Mouse (Mus musculus) hindbrain, embryonic 16.5 days (tissue): ENCODE results near the gene Ttll3. TPM values are rescaled to one million over a fixed set of nuclear protein-coding genes. Genes with fewer than 3 reads are reported as not detected.

ENCODE experiments used
- ATAC-seq: fragments of 200-750 bp; cut with Nextera tagmentation; 2 replicates; pipeline ENCODE4 v1.8.0; 2017; ENCODE audit warnings: moderate TSS enrichment, moderate library complexity
- H3K27ac ChIP-seq: fragments of 300-500 bp; sonication (generic); 2 replicates; pipeline ENCODE4 v1.5.1; 2014; ENCODE audit warnings: low read depth, mild to moderate bottlenecking, control low read depth, low read length, moderate library complexity
- H3K27me3 ChIP-seq: fragments of 300-500 bp; sonication (generic); replicated peaks from 2 replicates; pipeline ENCODE4 v1.6.1; 2014; ENCODE audit warnings: low read length; ENCODE audit not compliant: control insufficient read depth, insufficient read depth
- H3K36me3 ChIP-seq: fragments of 300-500 bp; sonication (generic); 2 replicates; pipeline ENCODE4 v1.6.1; 2014; ENCODE audit warnings: mild to moderate bottlenecking, low read length, moderate library complexity, mixed read lengths; ENCODE audit not compliant: control insufficient read depth, insufficient read depth
- H3K4me1 ChIP-seq: fragments of 300-500 bp; sonication (generic); 2 replicates; pipeline ENCODE4 v1.6.1; 2014; ENCODE audit warnings: low read depth, low read length; ENCODE audit not compliant: control insufficient read depth, insufficient read depth
- H3K4me2 ChIP-seq: fragments of 300-500 bp; sonication (generic); 2 replicates; pipeline ENCODE4 v1.6.1; 2014; ENCODE audit warnings: mild to moderate bottlenecking, low read length, control low read depth, moderate library complexity
- H3K4me3 ChIP-seq: fragments of 300-500 bp; sonication (generic); 2 replicates; pipeline ENCODE4 v1.5.1; 2014; ENCODE audit warnings: mild to moderate bottlenecking, low read length, control low read depth, moderate library complexity
- H3K9ac ChIP-seq: fragments of 300-500 bp; sonication (generic); 2 replicates; pipeline ENCODE4 v1.6.1; 2014; ENCODE audit warnings: low read depth, mild to moderate bottlenecking, control low read depth, low read length, moderate library complexity
- H3K9me3 ChIP-seq: fragments of 300-500 bp; sonication (generic); 2 replicates; pipeline ENCODE4 v1.6.1; 2014; ENCODE audit warnings: mild to moderate bottlenecking, low read length, moderate library complexity; ENCODE audit not compliant: control insufficient read depth
- WGBS: fragments of 180-500 bp; shearing (Covaris S2); extraction: QIAGEN DNeasy Blood & Tissue Kit; methylation state at CpG from one replicate; pipeline ENCODE4 v1.1.7; 2014; 5-methylcytosine and 5-hydroxymethylcytosine counted together
- polyA plus RNA-seq: library from polyadenylated mRNA; unstranded; fragments of >200 nt; fragmentation: Nextera tagmentation; extraction: Ambion mirVana; gene quantifications from 2 replicates; pipeline ENCODE4 v1.2.1, GENCODE M21; 2015

Gene Ttll3
- polyA plus RNA-seq, 1 experiment from 2014 or later, result 9.2 TPM

DNA sequence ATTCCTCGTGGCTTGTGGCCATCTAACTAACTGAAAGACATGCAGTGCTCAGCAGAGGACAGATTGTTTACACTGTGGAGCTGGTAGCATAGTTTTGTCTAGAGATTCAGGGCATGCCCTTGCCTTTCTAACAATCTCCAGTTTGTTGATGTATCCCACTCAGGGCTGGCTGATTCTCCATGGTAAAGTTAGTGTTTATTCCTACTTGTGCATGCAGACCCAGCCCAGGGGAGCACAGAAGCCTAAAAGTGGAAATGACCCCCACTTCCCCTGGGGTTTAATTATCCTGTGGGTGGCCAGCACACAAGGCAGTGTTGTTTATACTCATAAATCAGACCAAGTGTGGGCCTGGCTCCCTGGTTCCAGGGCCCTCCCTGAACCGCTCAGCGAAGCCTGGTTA is 3.0 kb upstream of the Ttll3 start:
- H3K4me3 ChIP-seq, result no peak overlapping the region
- no peaks in the 10 kb centered on the region for H3K9me3 ChIP-seq
- no peak overlapping the region for H3K4me2 ChIP-seq
- H3K4me1 ChIP-seq, result no peaks in the 10 kb centered on the region
- WGBS, result 79% methylated on average over 3 of the region's 3 CpGs
- ATAC-seq, result peak; percentile 75
- no peaks in the 10 kb centered on the region for H3K27me3 ChIP-seq
- H3K36me3 ChIP-seq, result peaks cover 62% of the 10 kb centered on the region
- no peak overlapping the region for H3K9ac ChIP-seq
- no peak overlapping the region; the same call in 1 of the 2 replicates for H3K27ac ChIP-seq

DNA sequence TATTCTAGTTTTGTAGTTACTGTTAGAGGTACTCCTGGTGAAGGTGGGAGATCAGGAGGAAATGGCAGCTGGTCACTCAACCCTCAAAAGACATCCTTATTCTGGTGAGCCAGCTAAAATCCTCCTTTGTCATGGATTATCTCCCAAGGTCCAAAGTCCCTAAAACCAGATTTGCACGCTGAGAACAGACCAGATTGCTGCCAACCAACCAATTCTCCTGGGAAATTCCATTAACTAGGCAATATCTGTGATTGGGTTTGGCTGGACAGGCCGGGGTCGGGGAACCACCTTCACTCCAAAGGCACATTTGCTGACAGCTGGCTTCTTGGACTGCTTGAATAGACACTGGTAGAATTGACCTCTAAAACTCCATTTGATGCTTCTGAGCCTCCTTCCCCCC is 1.7 kb downstream of the Ttll3 start:
- Histone ChIP-seq H3K27me3 (no peaks in the 10 kb centered on the region), H3K4me2 (no peak overlapping the region), H3K4me1 (peaks cover 7% of the 10 kb centered on the region), H3K36me3 (peaks cover 38% of the 10 kb centered on the region), H3K9me3 (no peaks in the 10 kb centered on the region), H3K9ac (no peak overlapping the region), H3K27ac (no peak overlapping the region), H3K4me3 (no peak overlapping the region)
- WGBS, result 70% methylated on average over 3 of the region's 3 CpGs
- ATAC-seq, result no peak

DNA sequence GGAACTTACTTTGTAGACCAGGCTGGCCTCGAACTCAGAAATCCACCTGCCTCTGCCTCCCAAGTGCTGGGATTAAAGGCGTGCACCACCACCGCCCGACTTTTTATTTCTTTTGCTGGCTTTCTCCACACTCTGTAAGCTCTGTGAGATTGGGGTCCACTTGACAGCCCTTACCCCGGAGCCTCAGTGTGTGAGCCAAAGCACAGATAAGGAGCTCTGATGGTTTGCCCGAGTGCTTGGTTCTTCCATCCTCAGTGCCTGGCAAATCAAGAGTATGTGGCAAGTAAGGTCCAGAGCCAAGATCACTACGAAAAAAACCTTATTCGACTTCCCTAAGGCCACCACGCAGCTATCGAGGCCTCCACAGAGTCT is 2.9 kb downstream of the Ttll3 start:
- Histone ChIP-seq H3K9ac (peak overlapping the region; percentile 73), H3K27ac (peak overlapping the region; percentile 81), H3K4me3 (peak overlapping the region; percentile 49), H3K4me1 (peaks cover 7% of the 10 kb centered on the region), H3K4me2 (peak overlapping the region; percentile 80), H3K27me3 (no peaks in the 10 kb centered on the region), H3K36me3 (peaks cover 32% of the 10 kb centered on the region), H3K9me3 (no peaks in the 10 kb centered on the region)
- WGBS, result 22% methylated on average over 10 of the region's 10 CpGs
- ATAC-seq, result peak; percentile 73; the same call in 1 of the 2 replicates

DNA sequence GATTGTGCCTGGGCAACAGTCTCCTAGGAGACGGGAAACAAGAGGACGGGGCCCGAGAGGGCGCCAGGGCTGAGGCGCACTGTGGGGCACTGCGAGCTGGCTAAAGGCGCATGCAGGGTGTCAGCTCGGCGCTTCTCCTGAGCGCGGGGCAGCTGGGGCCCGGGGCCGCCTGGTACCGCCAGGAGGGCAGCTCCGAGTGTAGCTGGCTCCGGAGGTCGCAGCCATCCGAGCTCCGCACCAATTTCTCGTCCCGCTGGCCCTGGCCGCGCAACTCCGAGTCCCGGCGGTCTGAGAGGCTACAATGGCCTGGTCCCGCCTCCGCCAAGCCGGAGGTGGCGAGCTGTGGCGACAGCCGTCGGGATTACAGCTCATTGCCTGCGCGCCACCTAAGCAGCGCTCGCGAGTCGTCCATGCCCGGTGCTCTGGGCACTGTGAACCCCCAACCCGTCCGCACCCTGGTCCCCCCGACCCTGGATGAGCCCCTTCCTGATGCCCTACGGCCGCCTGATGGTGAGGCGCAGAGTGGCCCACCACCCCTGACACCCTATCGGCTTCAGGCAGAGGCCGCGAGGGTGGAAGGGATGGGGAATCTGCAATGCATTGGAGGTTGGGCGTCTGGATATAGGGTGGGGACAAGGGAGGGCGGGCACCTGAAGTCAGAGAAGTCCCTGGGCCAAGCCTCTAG is 3.5 kb downstream of the Ttll3 start:
- Histone ChIP-seq H3K4me2 (peak overlapping the region; percentile 80), H3K27me3 (no peaks in the 10 kb centered on the region), H3K36me3 (peaks cover 32% of the 10 kb centered on the region), H3K4me3 (peak overlapping the region; percentile 49), H3K27ac (peak overlapping the region; percentile 81), H3K9ac (peak overlapping the region; percentile 73), H3K4me1 (peaks cover 7% of the 10 kb centered on the region), H3K9me3 (no peaks in the 10 kb centered on the region)
- peak; percentile 93 for ATAC-seq
- WGBS, result under 1% methylated on average over 42 of the region's 51 CpGs

DNA sequence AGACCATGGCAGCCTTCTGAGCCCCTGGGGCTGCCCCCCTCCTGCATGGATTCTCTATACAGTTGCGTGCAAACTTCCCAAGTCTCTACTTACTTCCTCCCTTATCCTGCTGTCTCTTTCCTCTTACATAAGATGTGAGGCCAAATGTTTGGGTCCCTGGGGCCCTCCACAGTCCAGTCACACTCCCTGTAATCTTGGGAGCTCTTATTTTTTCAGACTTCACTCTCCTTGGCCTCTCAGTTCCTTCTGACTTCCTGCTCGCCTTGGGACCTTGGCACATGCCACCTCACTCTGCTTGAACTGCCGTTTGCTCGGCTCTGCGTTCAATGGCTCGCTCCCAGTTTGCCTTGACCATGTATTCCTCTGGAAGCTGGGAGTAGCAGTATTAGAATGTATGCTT is 4.9 kb downstream of the Ttll3 start:
- 91% methylated on average over 6 of the region's 6 CpGs for WGBS

DNA sequence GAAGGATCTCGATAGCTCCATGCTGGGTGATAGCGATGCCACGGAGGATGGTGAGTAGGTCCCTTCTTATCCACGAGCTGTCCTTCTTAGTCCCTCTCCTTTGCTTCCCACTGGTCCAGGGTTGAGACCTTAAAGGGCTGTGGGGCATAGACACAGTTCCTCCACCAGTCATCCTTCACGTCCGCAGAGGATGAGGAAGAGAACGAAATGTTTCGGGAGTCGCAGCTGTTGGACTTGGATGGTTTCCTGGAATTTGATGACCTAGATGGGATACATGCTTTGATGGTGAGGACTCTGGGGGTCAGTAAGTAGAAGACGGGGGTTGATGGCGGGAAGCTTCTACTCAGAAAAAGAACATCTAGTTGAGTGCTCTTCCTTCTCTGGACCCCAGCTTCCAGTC is 5.8 kb downstream of the Ttll3 start:
- H3K4me2 ChIP-seq, result no peak overlapping the region
- H3K9ac ChIP-seq, result no peak overlapping the region
- no peak overlapping the region for H3K4me3 ChIP-seq
- no peak for ATAC-seq
- WGBS, result 94% methylated on average over 11 of the region's 11 CpGs
- peaks cover 13% of the 10 kb centered on the region for H3K36me3 ChIP-seq
- H3K27ac ChIP-seq, result no peak overlapping the region
- H3K4me1 ChIP-seq, result peaks cover 7% of the 10 kb centered on the region
- H3K9me3 ChIP-seq, result no peaks in the 10 kb centered on the region
- H3K27me3 ChIP-seq, result no peaks in the 10 kb centered on the region

More for the DNA sequence above, 4.9 kb downstream of the Ttll3 start:
- Histone ChIP-seq H3K9me3 (no peaks in the 10 kb centered on the region), H3K27me3 (no peaks in the 10 kb centered on the region), H3K4me3 (no peak overlapping the region), H3K4me1 (peaks cover 7% of the 10 kb centered on the region), H3K9ac (no peak overlapping the region), H3K36me3 (peaks cover 20% of the 10 kb centered on the region), H3K27ac (no peak overlapping the region), H3K4me2 (no peak overlapping the region)
- no peak for ATAC-seq

DNA sequence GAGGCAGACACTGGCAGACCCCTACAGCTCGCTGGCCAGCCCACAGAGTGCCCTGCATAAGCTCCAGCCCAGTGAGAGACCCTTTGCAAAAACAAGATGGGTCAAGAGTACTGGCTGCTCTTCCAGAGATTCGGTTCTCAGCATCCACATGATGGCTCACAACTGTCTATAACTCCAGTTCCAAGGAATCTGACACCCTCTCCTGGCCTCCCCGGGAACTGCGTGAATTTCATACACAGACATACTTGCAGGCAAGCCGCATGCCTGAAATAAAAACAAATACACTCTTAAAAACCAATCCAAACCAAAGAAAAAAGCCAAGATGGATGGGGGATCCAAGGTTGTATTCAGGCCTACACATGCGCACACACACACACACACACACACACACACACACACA is 6.4 kb downstream of the Ttll3 start:
- Histone ChIP-seq H3K4me1 (peaks cover 7% of the 10 kb centered on the region), H3K4me3 (no peak overlapping the region), H3K27me3 (no peaks in the 10 kb centered on the region), H3K4me2 (no peak overlapping the region), H3K9me3 (no peaks in the 10 kb centered on the region), H3K36me3 (peaks cover 9% of the 10 kb centered on the region), H3K27ac (no peak overlapping the region), H3K9ac (no peak overlapping the region)
- WGBS, result 97% methylated on average over 6 of the region's 6 CpGs
- no peak for ATAC-seq

DNA sequence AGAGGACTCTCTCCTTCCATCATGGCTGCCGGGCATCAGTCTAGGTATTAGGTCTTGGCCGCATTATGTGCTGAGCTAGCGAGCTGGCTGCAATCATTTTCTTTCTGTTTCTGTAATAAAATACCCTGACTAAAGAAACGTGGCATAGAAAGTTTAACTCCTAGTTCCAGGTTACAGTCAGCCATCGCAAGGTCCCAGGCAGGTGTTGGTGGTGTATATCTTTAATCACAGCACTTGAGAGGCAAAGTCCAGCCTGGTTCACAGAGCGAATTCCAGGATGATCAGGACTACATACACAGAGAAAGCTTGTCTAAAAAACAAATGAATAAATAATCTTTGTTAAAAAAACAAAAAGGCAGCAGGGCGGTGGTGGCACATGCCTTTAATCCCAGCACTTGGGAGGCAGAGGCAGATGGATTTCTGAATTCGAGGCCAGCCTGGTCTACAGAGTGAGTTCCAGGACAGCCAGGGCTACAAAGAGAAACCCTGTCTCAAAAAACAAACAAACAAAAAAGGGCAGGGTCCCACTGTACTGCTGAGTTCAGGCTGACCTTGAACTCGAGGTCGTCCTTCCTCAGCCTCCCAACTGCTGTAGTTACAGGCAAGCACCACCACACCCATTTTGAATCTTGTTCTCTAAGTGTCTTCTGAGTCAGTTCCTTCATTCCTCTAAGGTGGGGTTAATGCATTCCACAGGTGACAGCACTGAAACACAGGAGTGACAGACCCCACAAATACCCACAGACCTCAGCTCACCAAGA is 7.4 kb downstream of the Ttll3 start:
- Histone ChIP-seq H3K36me3 (peaks cover 5% of the 10 kb centered on the region; the same call in 1 of the 2 replicates), H3K27me3 (no peaks in the 10 kb centered on the region), H3K9me3 (no peaks in the 10 kb centered on the region), H3K4me1 (peaks cover 7% of the 10 kb centered on the region), H3K4me2 (no peak overlapping the region), H3K27ac (no peak overlapping the region), H3K9ac (no peak overlapping the region), H3K4me3 (no peak overlapping the region)
- ATAC-seq, result no peak
- 88% methylated on average over 10 of the region's 10 CpGs for WGBS

DNA sequence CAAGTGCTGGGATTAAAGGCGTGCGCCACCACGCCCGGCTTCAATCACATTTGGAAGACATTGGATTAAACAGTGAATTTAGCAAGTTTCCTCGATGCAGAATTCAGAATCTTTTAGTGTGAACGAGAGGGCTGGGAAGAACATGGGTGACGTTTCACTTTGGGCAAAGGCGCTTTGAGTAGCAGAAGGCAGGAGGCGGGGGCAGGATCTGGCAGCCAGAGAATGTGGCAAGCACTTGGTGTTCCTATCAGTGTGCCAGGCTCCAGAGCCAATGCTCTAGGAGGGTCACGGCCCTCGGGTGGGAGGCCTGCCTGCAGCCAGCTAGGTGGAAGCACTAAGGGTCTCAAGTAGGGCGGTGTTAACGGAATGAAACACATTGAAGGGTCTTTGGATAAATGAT is 13.0 kb downstream of the Ttll3 start:
- Histone ChIP-seq H3K36me3 (no peaks in the 10 kb centered on the region), H3K9ac (no peak overlapping the region), H3K4me1 (no peaks in the 10 kb centered on the region), H3K27me3 (no peaks in the 10 kb centered on the region), H3K27ac (no peak overlapping the region), H3K9me3 (no peaks in the 10 kb centered on the region), H3K4me2 (no peak overlapping the region), H3K4me3 (no peak overlapping the region)
- WGBS, result 89% methylated on average over 13 of the region's 13 CpGs
- ATAC-seq, result no peak
